Mouse (Mus musculus) G1E (cell line): Measurements from ENCODE around the gene Bcl2l14. TPM values are rescaled to one million over a fixed set of nuclear protein-coding genes. Genes with fewer than 3 reads are reported as not detected.
A peak's percentile ranks its signal among the peaks of the same experiment; 100 is the strongest.

Source experiments
- ATAC-seq: 2 replicates; pipeline ENCODE4 v1.8.0; 2016; ENCODE audit warnings: mild to moderate bottlenecking; ENCODE audit not compliant: insufficient number of reproducible peaks, poor library complexity, low FRiP score, severe bottlenecking; ENCODE audit errors: extremely low read depth
- DNase-seq: peaks from one replicate; pipeline ENCODE4 v3.0.0; 2012; ENCODE audit warnings: low spot score
- H3K27me3 ChIP-seq: 2 replicates; pipeline ENCODE4 v1.6.1; 2012; ENCODE audit warnings: mild to moderate bottlenecking, low read length, inconsistent platforms; ENCODE audit not compliant: insufficient read depth
- H3K36me3 ChIP-seq: replicated peaks from 2 replicates; pipeline ENCODE3; 2012; ENCODE audit warnings: mild to moderate bottlenecking, inconsistent platforms
- H3K4me1 ChIP-seq: 2 replicates; pipeline ENCODE4 v1.6.1; 2012; ENCODE audit warnings: low read depth, low read length, inconsistent platforms, mixed read lengths; ENCODE audit not compliant: insufficient read depth
- H3K4me3 ChIP-seq: 2 replicates; pipeline ENCODE4 v1.5.1; 2012; ENCODE audit warnings: low read depth, mild to moderate bottlenecking, inconsistent platforms, low read length, moderate library complexity, mixed read lengths
- H3K9me3 ChIP-seq: replicated peaks from 2 replicates; pipeline ENCODE4 v1.6.1; 2012; ENCODE audit warnings: inconsistent platforms
- CTCF ChIP-seq: IDR thresholded peaks from 2 replicates; pipeline ENCODE4 v1.5.1; 2012; ENCODE audit warnings: low read depth, low read length, inconsistent platforms, mixed read lengths
- GATA1 ChIP-seq: IDR thresholded peaks from 2 replicates; pipeline ENCODE4 v1.6.1; 2012; ENCODE audit warnings: borderline replicate concordance, low read length, inconsistent platforms, mixed read lengths
- GATA2 ChIP-seq: IDR thresholded peaks from 2 replicates; pipeline ENCODE4 v1.6.1; 2012; ENCODE audit warnings: low read depth, low read length, inconsistent platforms, borderline replicate concordance
- POLR2AphosphoS5 ChIP-seq: IDR thresholded peaks from 2 replicates; pipeline ENCODE4 v1.6.1; 2012; ENCODE audit warnings: low read depth, low read length, inconsistent platforms; ENCODE audit not compliant: insufficient replicate concordance
- TAL1 ChIP-seq: conservative IDR thresholded peaks from 2 replicates; pipeline ENCODE4 v1.6.1; 2012; ENCODE audit warnings: low read depth, low read length, inconsistent platforms, mixed read lengths
- polyA plus RNA-seq: library from polyadenylated mRNA; stranded (reverse); fragments of >175 nt; gene quantifications from 2 replicates; pipeline ENCODE4 v1.2.3, GENCODE M21; 2012
- total RNA-seq, 2 experiments: library from RNA; stranded (forward) in 1 of 2; stranded (reverse) in 1 of 2; fragments of 200-1000 nt in 1 of 2; fragments of >200 nt in 1 of 2; fragmentation: Nextera tagmentation in 1 of 2; gene quantifications; 2 replicates each; pipeline ENCODE4 v1.2.3; 2014 to 2017

Bcl2l14 gene
- total and polyA plus RNA-seq, 3 experiments = 0.71 TPM; not detected in 2

GRCm38 (mm10) chr6:134416556-134417105, 20.5 kb downstream of the Bcl2l14 start:
- H3K4me1 ChIP-seq = peaks cover 10% of the 10 kb centered on the region; the same call in 1 of the 2 replicates
- no peaks in the 10 kb centered on the region for H3K36me3 ChIP-seq
- peaks cover 46% of the 10 kb centered on the region for H3K27me3 ChIP-seq
- ATAC-seq (no peak), DNase-seq (no peak)
- no peaks in the 10 kb centered on the region for H3K9me3 ChIP-seq
- no peak for TF ChIP-seq GATA2
- TF ChIP-seq CTCF = no peak
- no peak for TF ChIP-seq TAL1
- no peak for TF ChIP-seq GATA1
- no peak for TF ChIP-seq POLR2AphosphoS5
- no peak overlapping the region for H3K4me3 ChIP-seq

GRCm38 (mm10) chr6:134417886-134418285, 21.8 kb downstream of the Bcl2l14 start:
- H3K4me1 ChIP-seq = peaks cover 10% of the 10 kb centered on the region; the same call in 1 of the 2 replicates
- TF ChIP-seq GATA1 = no peak
- no peak for ATAC-seq

GRCm38 (mm10) chr6:134420375-134420774, 24.3 kb downstream of the Bcl2l14 start:
- peaks cover 50% of the 10 kb centered on the region for H3K27me3 ChIP-seq
- H3K9me3 ChIP-seq = no peaks in the 10 kb centered on the region
- H3K4me3 ChIP-seq = no peak overlapping the region
- no peak for TF ChIP-seq POLR2AphosphoS5
- no peak for TF ChIP-seq GATA2
- no peak for TF ChIP-seq CTCF
- no peak for TF ChIP-seq TAL1
- TF ChIP-seq GATA1 = no peak
- peaks cover 6% of the 10 kb centered on the region for H3K4me1 ChIP-seq
- DNase-seq = no peak
- no peaks in the 10 kb centered on the region for H3K36me3 ChIP-seq
- no peak for ATAC-seq

More at GRCm38 (mm10) chr6:134417886-134418285, 21.8 kb downstream of the Bcl2l14 start:
- no peak overlapping the region for H3K4me3 ChIP-seq
- H3K9me3 ChIP-seq = no peaks in the 10 kb centered on the region
- peaks cover 52% of the 10 kb centered on the region for H3K27me3 ChIP-seq
- no peak for DNase-seq
- H3K36me3 ChIP-seq = no peaks in the 10 kb centered on the region

GRCm38 (mm10) chr6:134421921-134422320, 25.8 kb downstream of the Bcl2l14 start:
- Histone ChIP-seq H3K36me3 (no peaks in the 10 kb centered on the region), H3K9me3 (no peaks in the 10 kb centered on the region), H3K4me1 (peaks cover 8% of the 10 kb centered on the region), H3K27me3 (peaks cover 45% of the 10 kb centered on the region), H3K4me3 (no peak overlapping the region)
- DNase-seq (no peak), ATAC-seq (no peak)
- TF ChIP-seq GATA2 (no peak), CTCF (no peak), TAL1 (no peak), GATA1 (no peak), POLR2AphosphoS5 (no peak)

- Histone ChIP-seq H3K4me1 (peaks cover 6% of the 10 kb centered on the region), H3K36me3 (no peaks in the 10 kb centered on the region), H3K4me3 (no peak overlapping the region), H3K9me3 (0 out of 2 replicates have a peak, but pooled peaks cover 3% of the 10 kb centered on the region), H3K27me3 (peaks cover 40% of the 10 kb centered on the region)
- DNase-seq (peak; percentile 32), ATAC-seq (no peak)
- TF ChIP-seq TAL1 (no peak), GATA2 (no peak), POLR2AphosphoS5 (no peak), GATA1 (no peak), CTCF (no peak)
These were observed 29.1 kb downstream of the Bcl2l14 start for GRCm38 (mm10) chr6:134425216-134425717.

GRCm38 (mm10) chr6:134427165-134427564, 31.0 kb downstream of the Bcl2l14 start:
- TF ChIP-seq GATA2 (no peak), CTCF (no peak), TAL1 (no peak), POLR2AphosphoS5 (no peak), GATA1 (no peak)
- Histone ChIP-seq H3K4me3 (no peak overlapping the region), H3K9me3 (0 out of 2 replicates have a peak, but pooled peaks cover 3% of the 10 kb centered on the region), H3K27me3 (peaks cover 45% of the 10 kb centered on the region), H3K4me1 (peaks cover 5% of the 10 kb centered on the region), H3K36me3 (no peaks in the 10 kb centered on the region)
- DNase-seq = no peak
- no peak for ATAC-seq

GRCm38 (mm10) chr6:134428455-134428854, 32.3 kb downstream of the Bcl2l14 start:
- no peak for ATAC-seq
- H3K36me3 ChIP-seq = no peaks in the 10 kb centered on the region
- TF ChIP-seq GATA2 (no peak), CTCF (no peak), POLR2AphosphoS5 (no peak), GATA1 (no peak), TAL1 (no peak)
- 0 out of 2 replicates have a peak, but pooled peaks cover 3% of the 10 kb centered on the region for H3K9me3 ChIP-seq
- no peak for DNase-seq
- no peak overlapping the region for H3K4me3 ChIP-seq
- H3K27me3 ChIP-seq = peaks cover 48% of the 10 kb centered on the region
- H3K4me1 ChIP-seq = peaks cover 5% of the 10 kb centered on the region
